Mouse (Mus musculus): ENCODE measurements at regions not wholly inside any gene's neighbourhood (a gene's known extent, or its start where the extent isn't known, plus 50 kb on each side); places are given as distances from the start of the nearest gene placed in this dataset.

GRCm38 (mm10) chr1:35682511-35682949 lies 385.7 kb upstream of the Hs6st1 start:
- TF ChIP-seq CTCF (IDR thresholded peaks at IDR 0.05; ENCODE audit: low read depth, low read length), result no peak
- TF ChIP-seq EP300 (IDR thresholded peaks at IDR 0.05; ENCODE audit: insufficient read depth, low read depth, low read length), result no peak
- TF ChIP-seq POLR2A (IDR thresholded peaks at IDR 0.05; ENCODE audit: insufficient read depth, low read length), result no peak

All from ES-Bruce4 (cell line).